Mouse (Mus musculus): ENCODE measurements around the gene Gja6.

Gja6 gene

GRCm38 (mm10) chrX:160906952-160907351, at the start of gene Gja6:
Gene Gja6 (minus strand): TSS chrX:160907052.
- DNase-seq, result no peak

DNA sequence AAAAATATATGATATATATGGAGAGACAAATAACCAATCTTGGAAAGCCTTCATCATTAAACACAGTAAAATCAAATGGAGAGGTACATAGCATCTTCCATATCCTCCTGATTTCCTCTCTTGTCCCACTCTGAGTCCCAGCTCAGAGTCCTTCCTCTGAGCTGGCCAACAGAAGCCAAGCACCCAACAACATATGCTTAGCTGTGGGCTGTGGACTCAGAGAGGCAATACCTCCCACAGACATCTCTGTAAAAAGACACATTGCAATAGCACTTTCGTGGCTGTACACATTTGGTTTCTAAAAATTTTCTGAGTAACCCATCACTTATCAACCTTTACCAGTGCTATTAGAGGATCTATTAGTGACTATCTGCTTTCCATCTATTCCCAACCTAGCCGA, 42.7 kb upstream of the Gja6 start:
- no peak for DNase-seq

GRCm38 (mm10) chrX:160944722-160945121, 37.9 kb upstream of the Gja6 start:
- no peak for DNase-seq

GRCm38 (mm10) chrX:160935541-160935940, 28.7 kb upstream of the Gja6 start:
- DNase-seq, result peak; percentile 21

DNA sequence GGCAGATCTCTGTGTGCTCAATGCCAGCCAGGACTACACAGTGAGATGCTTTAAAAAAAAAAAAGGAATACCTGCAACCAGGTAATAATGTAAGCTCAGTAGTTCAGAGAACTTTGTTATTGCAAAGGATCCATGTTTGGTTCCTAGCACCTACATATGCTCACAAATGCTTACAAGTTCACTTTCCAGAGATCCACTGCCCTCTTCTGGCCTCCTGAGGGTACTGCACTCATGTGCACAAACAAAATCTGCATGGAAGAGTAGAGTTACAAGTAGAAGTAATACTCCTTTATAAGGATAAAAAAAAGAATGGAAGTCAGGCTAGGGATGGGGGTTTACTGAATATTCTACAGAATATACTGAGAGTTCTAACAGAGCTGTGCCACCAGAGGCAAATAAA, 23.8 kb upstream of the Gja6 start:
- no peak for DNase-seq

DNA sequence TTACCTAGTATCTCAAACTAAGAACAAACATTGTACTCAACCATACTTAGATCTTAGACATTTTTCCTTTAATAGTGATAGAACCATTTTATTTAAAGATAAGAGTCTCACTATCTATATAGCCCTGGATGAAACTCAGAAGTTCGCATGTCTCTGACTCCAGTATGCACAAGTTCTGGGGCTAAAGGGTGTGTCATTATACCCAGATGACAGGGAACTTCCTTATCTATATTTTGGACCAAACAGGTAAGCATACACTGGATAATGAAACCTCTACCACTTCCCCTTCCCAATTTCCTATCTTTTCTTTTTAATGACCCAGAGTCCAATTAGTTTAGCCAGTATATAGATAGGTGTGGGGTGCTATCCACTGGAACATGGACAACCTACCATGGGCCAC, 22.0 kb upstream of the Gja6 start:
- DNase-seq, result no peak

- DNase-seq, result no peak
These were observed 12.3 kb upstream of the Gja6 start for GRCm38 (mm10) chrX:160919022-160919637.

DNA sequence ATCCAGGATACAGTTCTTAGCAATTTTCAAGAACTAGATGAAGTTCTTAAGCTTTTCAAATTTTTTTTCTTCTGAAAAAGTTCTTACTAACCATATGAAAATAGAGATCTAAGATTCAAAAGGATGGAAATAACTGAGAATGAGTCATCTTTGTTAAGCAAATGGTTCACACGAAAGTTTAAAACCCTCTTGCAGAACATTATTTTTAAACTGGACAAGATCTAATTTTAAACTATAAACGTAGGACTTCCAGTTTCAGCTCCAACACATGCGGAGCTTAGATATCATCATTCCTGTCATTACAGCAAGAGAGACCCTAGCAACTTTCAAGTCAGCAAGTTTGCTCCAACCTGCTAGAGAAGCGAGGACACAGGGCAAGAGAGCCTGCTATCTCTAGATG, 375 bp downstream of the Gja6 start:
- DNase-seq, result no peak

GRCm38 (mm10) chrX:160905913-160906312, 939 bp downstream of the Gja6 start:
- no peak for DNase-seq

GRCm38 (mm10) chrX:160905041-160905678, 1.7 kb downstream of the Gja6 start:
- DNase-seq, result no peak

DNA sequence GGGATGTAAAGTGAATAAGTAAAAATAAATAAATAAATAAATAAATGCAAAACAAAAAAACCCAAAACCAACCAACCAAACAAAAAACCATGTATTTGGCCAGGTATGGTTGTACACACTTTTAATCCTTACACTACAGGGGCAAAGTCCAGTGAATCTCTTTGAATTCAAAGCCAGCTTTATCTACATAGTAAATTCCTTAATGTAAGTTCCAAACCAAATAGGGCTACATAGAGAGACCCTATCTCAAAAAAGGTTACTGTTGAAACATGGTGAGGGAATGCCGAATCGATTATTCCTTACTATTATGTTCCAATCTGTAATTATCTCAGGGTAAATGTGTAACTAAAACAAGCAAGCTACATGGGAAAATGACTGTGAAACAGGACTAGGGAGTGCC, 5.7 kb downstream of the Gja6 start:
- no peak for DNase-seq

DNA sequence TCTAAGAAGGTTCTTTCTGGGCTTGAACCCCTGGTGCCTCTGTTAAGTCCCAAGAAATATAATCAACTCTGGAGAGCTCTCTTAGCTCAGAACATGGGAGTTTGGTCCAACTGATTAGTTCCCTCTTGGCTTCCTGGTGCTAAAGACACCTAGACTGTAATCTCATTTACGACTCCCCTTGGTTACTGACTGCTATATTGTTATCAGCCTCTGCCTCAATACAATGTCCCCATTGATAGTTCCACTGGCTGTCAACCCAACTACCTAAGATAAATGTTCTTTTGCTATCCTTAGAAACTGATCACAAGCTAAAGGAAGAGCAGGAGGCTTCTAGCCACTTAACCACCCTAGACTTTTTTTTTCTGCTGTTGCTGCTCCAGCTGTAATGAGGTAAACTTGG, 14.8 kb downstream of the Gja6 start:
- no peak for DNase-seq

GRCm38 (mm10) chrX:160886301-160886700, 20.6 kb downstream of the Gja6 start:
- no peak for DNase-seq

GRCm38 (mm10) chrX:160866576-160866975, 40.3 kb downstream of the Gja6 start:
- DNase-seq, result no peak

DNA sequence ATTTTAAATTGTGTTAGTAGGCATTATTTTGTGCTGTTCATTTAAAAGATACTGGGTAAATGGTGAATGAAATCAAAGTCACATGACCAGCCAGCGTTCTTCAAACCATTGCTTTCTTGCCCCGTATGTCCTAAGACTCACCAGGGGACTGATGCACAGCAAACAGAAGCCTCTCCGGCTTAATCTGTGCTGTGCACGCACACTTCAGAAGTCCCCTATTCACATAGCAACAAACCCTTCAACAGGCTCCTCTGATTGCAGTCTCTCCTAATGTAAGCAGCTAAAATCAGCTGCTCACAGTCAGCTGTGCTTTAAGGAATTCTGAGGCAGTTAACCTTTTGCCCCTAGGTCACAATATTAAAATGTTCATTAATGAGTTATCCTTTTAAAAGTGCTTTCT, 41.8 kb downstream of the Gja6 start:
- no peak for DNase-seq

- no peak for DNase-seq
These were observed 43.0 kb downstream of the Gja6 start for GRCm38 (mm10) chrX:160863689-160864383.
